Mouse (Mus musculus) stomach, embryonic 14.5 days (tissue): ENCODE measurements around the gene Aven. TPM values are rescaled to one million over a fixed set of nuclear protein-coding genes. Genes with fewer than 3 reads are reported as not detected.

ENCODE experiments used
- ATAC-seq: fragments of 200-750 bp; cut with Nextera tagmentation; 2 replicates; pipeline ENCODE4 v1.8.0; 2017; ENCODE audit warnings: low read depth, moderate TSS enrichment; ENCODE audit not compliant: insufficient number of reproducible peaks, insufficient read depth, low FRiP score
- H3K27ac ChIP-seq: fragments of 300-500 bp; sonication (generic); 2 replicates; pipeline ENCODE4 v1.5.1; 2014; ENCODE audit warnings: mild to moderate bottlenecking, low read length, moderate library complexity, mixed read lengths
- H3K27me3 ChIP-seq: fragments of 300-500 bp; sonication (generic); 2 replicates; pipeline ENCODE4 v1.6.1; 2014; ENCODE audit warnings: low read length, control low read depth, mixed read lengths; ENCODE audit not compliant: control insufficient read depth, insufficient read depth
- H3K36me3 ChIP-seq: fragments of 300-500 bp; sonication (generic); 2 replicates; pipeline ENCODE4 v1.6.1; 2014; ENCODE audit warnings: mild to moderate bottlenecking, control low read depth, low read length, moderate library complexity, mixed read lengths; ENCODE audit not compliant: control insufficient read depth, insufficient read depth
- H3K4me1 ChIP-seq: fragments of 300-500 bp; sonication (generic); 2 replicates; pipeline ENCODE4 v1.6.1; 2014; ENCODE audit warnings: low read length, control low read depth, mixed read lengths; ENCODE audit not compliant: control insufficient read depth, insufficient read depth
- H3K4me2 ChIP-seq: fragments of 300-500 bp; sonication (generic); replicated peaks from 2 replicates; pipeline ENCODE4 v1.6.1; 2014; ENCODE audit warnings: low read depth, low read length, control low read depth
- H3K4me3 ChIP-seq: fragments of 300-500 bp; sonication (generic); 2 replicates; pipeline ENCODE4 v1.5.1; 2014; ENCODE audit warnings: low read depth, low read length, control low read depth
- H3K9ac ChIP-seq: fragments of 300-500 bp; sonication (generic); replicated peaks from 2 replicates; pipeline ENCODE4 v1.6.1; 2014; ENCODE audit warnings: low read depth, mild to moderate bottlenecking, control low read depth, low read length, moderate library complexity, mixed read lengths
- H3K9me3 ChIP-seq: fragments of 300-500 bp; sonication (generic); 2 replicates; pipeline ENCODE4 v1.6.1; 2016; ENCODE audit warnings: low read depth, low read length, control low read depth; ENCODE audit not compliant: control insufficient read depth
- WGBS: fragments of 180-500 bp; shearing (Covaris S2); extraction: QIAGEN DNeasy Blood & Tissue Kit; methylation state at CpG from one replicate; pipeline ENCODE4 v1.1.7; 2014; 5-methylcytosine and 5-hydroxymethylcytosine counted together
- polyA plus RNA-seq: library from polyadenylated mRNA; unstranded; fragments of >200 nt; fragmentation: Nextera tagmentation; extraction: Ambion mirVana; gene quantifications from 2 replicates; pipeline ENCODE4 v1.2.1, GENCODE M21; 2014

Aven gene
- polyA plus RNA-seq, 1 experiment from 2014 or later: 7.1 TPM

DNA sequence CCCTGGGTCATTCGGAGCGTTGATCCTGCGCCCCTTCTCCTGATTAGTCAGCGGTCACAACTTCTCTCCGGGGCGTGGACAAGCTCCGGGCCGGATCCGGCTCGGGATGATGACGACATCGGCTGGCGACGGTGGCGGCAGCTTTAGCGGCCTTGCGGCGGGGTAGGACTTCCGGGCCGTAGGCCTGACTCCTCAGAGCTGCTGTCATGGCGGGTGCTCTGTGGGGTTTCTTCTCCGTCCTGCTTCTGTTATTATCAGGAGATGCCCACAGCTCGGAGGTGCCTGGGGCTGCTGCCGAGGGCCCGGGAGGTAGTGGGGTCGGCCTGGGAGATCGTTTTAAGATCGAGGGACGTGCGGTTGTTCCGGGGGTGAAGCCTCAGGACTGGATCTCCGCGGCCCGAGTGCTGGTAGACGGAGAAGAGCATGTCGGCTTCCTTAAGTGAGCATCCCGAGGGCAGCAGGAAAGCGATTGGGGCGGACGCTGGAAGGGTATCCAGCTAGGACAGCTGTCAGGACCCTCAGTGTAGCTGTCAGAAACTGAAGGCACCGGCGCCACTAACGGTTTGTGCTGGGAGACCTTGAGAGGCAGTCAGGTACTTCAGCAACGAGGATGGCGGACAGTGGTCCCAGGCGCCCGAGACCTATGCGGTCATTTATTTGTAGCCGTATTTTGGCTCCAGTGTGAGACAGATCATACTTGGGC lies 37.8 kb upstream of the Aven start, which contains the start of gene Emc7:
Emc7 (plus strand) TSS at position 136 of the 703 bp plus-strand sequence.
- Histone ChIP-seq H3K9ac (peak within 1 kb of the TSS; percentile 57), H3K36me3 (peaks cover 2% of the 10 kb centered on the region; the same call in 1 of the 2 replicates), H3K27me3 (no peaks in the 10 kb centered on the region), H3K27ac (peak within 1 kb of the TSS; percentile 53; the same call in 1 of the 2 replicates), H3K4me2 (peak within 1 kb of the TSS; percentile 70), H3K4me1 (0 out of 2 replicates have a peak, but pooled peaks cover 2% of the 10 kb centered on the region), H3K9me3 (no peaks in the 10 kb centered on the region), H3K4me3 (peak within 1 kb of the TSS; percentile 87)
- ATAC-seq: peak; percentile 98
- WGBS: under 1% methylated on average over 49 of the region's 49 CpGs

DNA sequence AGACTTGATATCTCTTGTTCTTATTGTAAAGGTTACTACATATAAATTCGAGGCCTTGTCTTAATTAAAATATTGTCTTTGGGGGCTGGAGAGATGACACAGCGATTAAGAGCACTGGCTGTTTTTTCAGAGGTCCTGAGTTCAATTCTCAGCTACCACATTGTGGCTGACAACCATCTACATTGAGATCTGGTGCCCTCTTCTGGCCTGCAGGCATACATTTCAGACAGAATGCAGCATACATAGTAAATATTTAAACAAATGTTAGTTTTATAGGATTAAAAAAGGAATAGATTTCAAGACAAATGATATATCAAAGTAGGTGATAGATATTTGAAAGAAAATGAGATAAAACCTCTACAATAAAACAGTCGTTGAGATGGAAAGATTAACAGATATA lies 32.2 kb upstream of the Aven start:
- no peak overlapping the region for H3K9ac ChIP-seq
- 0 out of 2 replicates have a peak, but pooled peaks cover 2% of the 10 kb centered on the region for H3K4me1 ChIP-seq
- ATAC-seq: no peak
- no peak overlapping the region for H3K4me3 ChIP-seq
- no peak overlapping the region for H3K4me2 ChIP-seq
- no peaks in the 10 kb centered on the region for H3K9me3 ChIP-seq
- 91% methylated on average over 3 of the region's 3 CpGs for WGBS
- H3K36me3 ChIP-seq: peaks cover 19% of the 10 kb centered on the region
- H3K27ac ChIP-seq: no peak overlapping the region
- no peaks in the 10 kb centered on the region for H3K27me3 ChIP-seq

DNA sequence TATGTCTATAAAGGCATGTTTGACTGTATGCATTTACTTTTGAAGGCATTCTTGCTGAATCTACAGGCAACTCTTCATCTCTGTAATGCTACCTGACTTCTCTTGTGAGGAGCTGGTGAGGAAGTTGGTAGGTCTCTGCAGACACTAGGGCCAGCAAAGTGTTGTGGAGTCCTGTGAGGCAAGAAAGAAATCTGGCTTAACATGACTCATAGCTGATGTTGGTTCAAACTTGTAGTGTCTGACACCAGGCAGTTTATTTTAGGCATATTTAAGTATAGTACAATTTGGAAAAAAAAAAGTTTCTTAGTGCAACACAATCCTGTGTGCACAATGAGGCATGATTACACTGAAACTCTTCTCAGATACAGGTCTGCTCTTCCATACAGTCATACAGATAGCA lies 23.2 kb upstream of the Aven start:
- Histone ChIP-seq H3K9ac (no peak overlapping the region), H3K27me3 (no peaks in the 10 kb centered on the region), H3K4me2 (no peak overlapping the region), H3K4me3 (no peak overlapping the region), H3K27ac (no peak overlapping the region), H3K36me3 (peaks cover 25% of the 10 kb centered on the region), H3K4me1 (no peaks in the 10 kb centered on the region), H3K9me3 (no peaks in the 10 kb centered on the region)
- ATAC-seq: no peak

DNA sequence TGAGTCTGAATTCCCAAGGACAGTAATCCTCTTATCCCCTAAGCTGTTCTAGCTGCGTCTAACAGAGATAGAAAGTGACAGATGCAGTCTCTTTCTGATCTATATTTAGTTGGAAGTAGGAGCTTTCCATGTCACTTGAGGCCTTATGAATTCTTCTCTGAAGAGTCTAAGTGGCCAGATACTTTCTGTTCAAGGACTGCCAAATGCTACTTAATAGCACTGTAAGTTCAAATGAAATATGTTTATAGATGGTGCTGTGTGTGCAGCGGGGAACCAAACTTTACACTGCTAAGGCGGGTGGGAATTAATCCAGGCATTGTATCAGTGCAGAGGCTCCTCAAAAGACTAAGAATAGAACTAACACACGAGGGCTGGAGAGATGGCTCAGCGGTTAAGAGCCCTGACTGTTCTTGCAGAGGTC lies 21.8 kb upstream of the Aven start:
- Histone ChIP-seq H3K4me1 (no peaks in the 10 kb centered on the region), H3K27me3 (no peaks in the 10 kb centered on the region), H3K9ac (no peak overlapping the region), H3K4me2 (no peak overlapping the region), H3K4me3 (no peak overlapping the region), H3K27ac (no peak overlapping the region), H3K9me3 (no peaks in the 10 kb centered on the region), H3K36me3 (peaks cover 20% of the 10 kb centered on the region)
- ATAC-seq: no peak
- 75% methylated on average over 5 of the region's 5 CpGs for WGBS

DNA sequence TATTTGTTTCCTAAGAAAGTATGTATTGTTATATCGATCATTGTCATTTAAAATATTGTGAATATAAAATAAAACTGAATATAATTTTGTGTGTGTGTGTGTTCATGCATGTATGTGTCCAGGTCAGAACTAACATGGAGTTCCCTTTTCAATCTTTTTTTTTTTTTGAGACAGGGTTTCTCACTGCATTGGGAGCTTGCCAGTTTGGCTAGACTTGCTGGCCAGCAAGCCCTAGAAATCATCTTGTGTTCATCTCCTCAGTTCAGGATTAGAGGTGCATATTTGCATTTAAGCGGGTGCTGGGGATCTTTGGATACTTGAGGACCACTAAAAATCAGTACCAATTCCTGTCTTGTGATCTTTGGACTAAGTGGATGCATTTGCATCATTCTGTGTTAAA lies 20.7 kb upstream of the Aven start:
- H3K4me2 ChIP-seq: no peak overlapping the region
- 90% methylated on average over 2 of the region's 2 CpGs for WGBS
- no peak overlapping the region for H3K27ac ChIP-seq
- peaks cover 12% of the 10 kb centered on the region for H3K36me3 ChIP-seq
- H3K4me1 ChIP-seq: no peaks in the 10 kb centered on the region
- H3K9me3 ChIP-seq: no peaks in the 10 kb centered on the region
- no peaks in the 10 kb centered on the region for H3K27me3 ChIP-seq
- no peak overlapping the region for H3K4me3 ChIP-seq
- ATAC-seq: no peak
- no peak overlapping the region for H3K9ac ChIP-seq

GRCm38 (mm10) chr2:112474997-112475724 lies 17.6 kb upstream of the Aven start:
- no peak overlapping the region; the same call in 1 of the 2 replicates for H3K27ac ChIP-seq
- H3K36me3 ChIP-seq: no peaks in the 10 kb centered on the region
- ATAC-seq: no peak
- H3K4me1 ChIP-seq: no peaks in the 10 kb centered on the region
- H3K9ac ChIP-seq: no peak overlapping the region
- H3K4me3 ChIP-seq: no peak overlapping the region
- no peak overlapping the region for H3K4me2 ChIP-seq
- H3K9me3 ChIP-seq: no peaks in the 10 kb centered on the region
- no peaks in the 10 kb centered on the region for H3K27me3 ChIP-seq
- 70% methylated on average over 5 of the region's 5 CpGs for WGBS

DNA sequence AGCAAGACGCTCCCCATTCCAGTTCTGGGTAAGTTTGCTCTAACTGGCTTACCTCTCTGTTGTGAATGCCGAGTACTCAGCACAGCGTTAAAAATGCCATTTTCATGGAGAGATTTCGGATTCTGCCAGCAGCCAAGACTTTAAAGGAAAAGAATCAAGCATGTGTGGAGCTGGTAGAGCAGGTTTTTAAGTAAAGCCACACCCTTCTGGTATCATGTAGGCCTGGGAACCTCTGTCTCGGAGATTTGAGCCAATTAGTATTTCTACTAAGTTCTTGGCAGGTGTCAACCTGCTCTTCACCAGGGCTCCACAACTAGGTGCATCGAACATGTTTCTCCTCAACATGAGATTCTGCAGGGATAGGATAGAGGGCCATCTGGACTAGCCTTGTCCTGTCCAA lies 16.2 kb upstream of the Aven start:
- 63% methylated on average over 6 of the region's 6 CpGs for WGBS
- no peaks in the 10 kb centered on the region for H3K36me3 ChIP-seq
- H3K27me3 ChIP-seq: no peaks in the 10 kb centered on the region
- peak; percentile 75; the same call in 1 of the 2 replicates for ATAC-seq
- H3K4me2 ChIP-seq: no peak overlapping the region
- H3K9me3 ChIP-seq: no peaks in the 10 kb centered on the region
- no peaks in the 10 kb centered on the region for H3K4me1 ChIP-seq
- H3K27ac ChIP-seq: peak overlapping the region; percentile 36; the same call in 1 of the 2 replicates
- no peak overlapping the region for H3K9ac ChIP-seq
- H3K4me3 ChIP-seq: no peak overlapping the region

DNA sequence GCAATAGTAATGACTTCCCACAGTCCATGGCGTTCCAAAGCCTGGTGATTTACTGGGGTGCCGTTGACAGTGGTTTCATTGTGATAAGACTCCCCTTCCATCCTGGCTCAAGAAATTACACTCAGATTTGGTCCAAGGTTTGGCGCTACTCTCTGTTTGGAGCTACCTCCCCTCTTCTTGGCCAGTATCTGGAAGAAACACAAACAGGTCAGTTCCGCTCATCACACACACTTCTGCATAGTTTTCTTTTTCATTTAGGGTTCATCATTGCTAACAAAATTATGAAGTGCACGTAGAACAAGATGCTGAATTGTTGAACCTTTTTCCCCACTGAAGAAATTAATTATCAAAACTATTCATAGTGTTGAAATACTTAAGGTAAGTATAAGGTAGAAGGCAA lies 12.1 kb upstream of the Aven start, which contains the start of gene Chrm5:
Chrm5 (minus strand) TSS at position 101 of the 400 bp plus-strand sequence.
- H3K4me2 ChIP-seq: no peak within 1 kb of the TSS
- H3K36me3 ChIP-seq: no peaks in the 10 kb centered on the region
- no peaks in the 10 kb centered on the region for H3K27me3 ChIP-seq
- H3K4me3 ChIP-seq: no peak within 1 kb of the TSS
- no peak within 1 kb of the TSS for H3K9ac ChIP-seq
- 92% methylated on average over 5 of the region's 5 CpGs for WGBS
- ATAC-seq: no peak
- no peak within 1 kb of the TSS for H3K27ac ChIP-seq
- H3K9me3 ChIP-seq: no peaks in the 10 kb centered on the region
- H3K4me1 ChIP-seq: no peaks in the 10 kb centered on the region
